In the genomic region with DNA sequence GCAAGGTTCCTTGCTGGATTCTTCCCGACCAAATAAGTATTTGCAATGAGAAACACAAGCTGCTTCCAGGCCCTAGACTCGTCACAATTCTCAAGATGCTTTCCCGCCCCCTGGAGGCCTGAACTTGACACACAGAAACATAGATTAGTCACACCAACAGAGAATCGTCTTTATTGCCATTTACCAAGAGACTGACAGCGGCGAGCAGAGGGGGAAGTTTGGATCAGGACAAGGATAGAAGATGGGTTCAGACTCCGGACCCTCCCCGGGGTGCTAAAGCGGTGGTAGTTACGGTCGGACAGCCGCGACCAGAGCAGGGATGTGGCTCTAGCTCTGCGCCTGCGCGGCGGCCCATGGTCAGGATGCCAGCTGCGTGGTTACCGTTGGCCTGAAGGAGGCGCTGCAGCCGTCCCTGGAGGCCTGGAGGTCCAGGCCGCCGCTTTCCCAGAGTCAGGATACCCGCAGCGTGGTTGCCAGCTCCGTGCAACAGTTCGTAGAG, we compare ENCODE assay signal across 8 mouse cellular contexts. TPM values are rescaled to one million over a fixed set of nuclear protein-coding genes. Genes with fewer than 3 reads are reported as not detected.
A peak's percentile ranks its signal among the peaks of the same experiment; 100 is the strongest.
DNase-seq lines count a peak whose midpoint lies in the region; ATAC-seq and TF ChIP-seq lines count a peak whose summit lies in the region.

No protein-coding gene starts in this region.

- DNase-seq in ES-CJ7 (ENCODE audit: low read depth, low spot score), result peak; percentile 89
- DNase-seq in cerebellum, adult 11 months, result peak; percentile 91
- peak; percentile 83 for DNase-seq in forebrain, embryonic 14.5 days (ENCODE audit: low spot score)
- peak; percentile 89 to 96 for DNase-seq in heart, postnatal 14 days
- DNase-seq in large intestine, adult 2 months (ENCODE audit: low read depth, low spot score), result peak; percentile 38
- DNase-seq in liver, postnatal 0 days, result peak; percentile 90

- intact Hi-C loops in heart, postnatal 14 days (cut with DNase I), result loop anchor here (1.0 to 5.0 kb wide), 2 partner anchors 47 to 189 kb away; partner anchors contain the start of gene Cnp

- H3K27ac ChIP-seq in forebrain, embryonic 14.5 days (ENCODE audit: low read depth, low read length), result 0 out of 2 replicates have a peak overlapping the region, but pooled peaks have one; percentile 27
- H3K27ac ChIP-seq in liver, postnatal 0 days (ENCODE audit: low read depth), result no peak overlapping the region
- H3K27ac ChIP-seq in neural tube, embryonic 14.5 days (ENCODE audit: low read depth, low read length), result peak overlapping the region; percentile 44
- no peak overlapping the region for H3K27ac ChIP-seq in testis, adult 2 months (ENCODE audit: control insufficient read depth, insufficient read depth, low read depth, low read length)

- no peaks in the 10 kb centered on the region for H3K36me3 ChIP-seq in forebrain, embryonic 14.5 days (ENCODE audit: control insufficient read depth, insufficient read depth, low read length)
- H3K36me3 ChIP-seq in liver, postnatal 0 days (replicated peaks; ENCODE audit: insufficient read depth, low read length), result no peaks in the 10 kb centered on the region
- H3K36me3 ChIP-seq in neural tube, embryonic 14.5 days (ENCODE audit: control insufficient read depth, insufficient read depth, low read length), result no peaks in the 10 kb centered on the region
- H3K36me3 ChIP-seq in testis, adult 2 months (ENCODE audit: control insufficient read depth, insufficient read depth, low read length), result no peaks in the 10 kb centered on the region

- peaks cover 10% of the 10 kb centered on the region; the same call in 1 of the 2 replicates for H3K27me3 ChIP-seq in forebrain, embryonic 14.5 days (replicated peaks; ENCODE audit: control insufficient read depth, insufficient read depth, low read length)
- peaks cover 40% of the 10 kb centered on the region for H3K27me3 ChIP-seq in liver, postnatal 0 days (ENCODE audit: insufficient read depth, low read length)
- H3K27me3 ChIP-seq in neural tube, embryonic 14.5 days (ENCODE audit: control insufficient read depth, insufficient read depth, low read length), result peaks cover 8% of the 10 kb centered on the region; the same call in 1 of the 2 replicates
- no peaks in the 10 kb centered on the region; the same call in 1 of the 2 replicates for H3K27me3 ChIP-seq in testis, adult 2 months (ENCODE audit: control insufficient read depth, insufficient read depth, low read length)

- peak; percentile 46; the same call in 1 of the 2 replicates for TF ChIP-seq POLR2A in testis, adult 2 months (IDR thresholded peaks at IDR 0.05; ENCODE audit: control insufficient read depth, low read depth, low read length)

- peak overlapping the region; percentile 68 for H3K4me2 ChIP-seq in forebrain, embryonic 14.5 days (ENCODE audit: low read length)
- peak overlapping the region; percentile 70 for H3K4me2 ChIP-seq in liver, postnatal 0 days (ENCODE audit: low read depth, low read length)
- peak overlapping the region; percentile 54 for H3K4me2 ChIP-seq in neural tube, embryonic 14.5 days (ENCODE audit: low read depth, low read length)

- TF ChIP-seq CTCF in liver, postnatal 0 days (IDR thresholded peaks at IDR 0.05; ENCODE audit: low read depth), result peak; percentile 73
- TF ChIP-seq CTCF in testis, adult 2 months (IDR thresholded peaks at IDR 0.05; ENCODE audit: control insufficient read depth, insufficient read depth, insufficient replicate concordance, low read depth, low read length), result peak; percentile 91

- H3K9me3 ChIP-seq in forebrain, embryonic 14.5 days (replicated peaks; ENCODE audit: control insufficient read depth, low read length), result no peaks in the 10 kb centered on the region
- H3K9me3 ChIP-seq in liver, postnatal 0 days (ENCODE audit: low read length), result no peaks in the 10 kb centered on the region
- H3K9me3 ChIP-seq in neural tube, embryonic 14.5 days (ENCODE audit: control insufficient read depth, low read length), result no peaks in the 10 kb centered on the region

- peaks cover 6% of the 10 kb centered on the region; the same call in 1 of the 2 replicates for H3K4me1 ChIP-seq in forebrain, embryonic 14.5 days (ENCODE audit: control insufficient read depth, insufficient read depth, low read length)
- peaks cover 15% of the 10 kb centered on the region for H3K4me1 ChIP-seq in liver, postnatal 0 days (ENCODE audit: insufficient read depth)
- no peaks in the 10 kb centered on the region for H3K4me1 ChIP-seq in neural tube, embryonic 14.5 days (ENCODE audit: control insufficient read depth, insufficient read depth, low read length)
- peaks cover 21% of the 10 kb centered on the region for H3K4me1 ChIP-seq in testis, adult 2 months (ENCODE audit: control insufficient read depth, insufficient read depth, low read length)

- peak overlapping the region; percentile 37 for H3K4me3 ChIP-seq in forebrain, embryonic 14.5 days (ENCODE audit: low read depth, low read length)
- H3K4me3 ChIP-seq in liver, postnatal 0 days (ENCODE audit: low read depth, low read length), result peak overlapping the region; percentile 42
- peak overlapping the region; percentile 37 for H3K4me3 ChIP-seq in neural tube, embryonic 14.5 days (ENCODE audit: low read depth, low read length)
- H3K4me3 ChIP-seq in testis, adult 2 months (ENCODE audit: control insufficient read depth, low read depth, low read length), result peak overlapping the region; percentile 70

- peak; percentile 51 for ATAC-seq in forebrain, embryonic 14.5 days
- peak; percentile 84 for ATAC-seq in liver, postnatal 0 days
- peak; percentile 68; the same call in 1 of the 2 replicates for ATAC-seq in neural tube, embryonic 14.5 days (ENCODE audit: low read depth)

- whole genome bisulfite sequencing in forebrain, embryonic 14.5 days, result under 1% methylated on average over 27 of the region's 27 CpGs
- WGBS in large intestine, adult 2 months, result 1% methylated on average over 27 of the region's 27 CpGs
- WGBS in liver, postnatal 0 days (ENCODE audit: insufficient replicate concordance), result under 1% methylated on average over 27 of the region's 27 CpGs
- under 1% methylated on average over 26 of the region's 27 CpGs for WGBS in neural tube, embryonic 14.5 days

- H3K9ac ChIP-seq in forebrain, embryonic 14.5 days (ENCODE audit: low read length), result peak overlapping the region; percentile 60
- 0 out of 2 replicates have a peak overlapping the region, but pooled peaks have one; percentile 44 for H3K9ac ChIP-seq in liver, postnatal 0 days (replicated peaks)
- peak overlapping the region; percentile 52 for H3K9ac ChIP-seq in neural tube, embryonic 14.5 days (replicated peaks; ENCODE audit: low read depth, low read length)

- no peak for TF ChIP-seq EP300 in liver, postnatal 0 days (IDR thresholded peaks at IDR 0.05; ENCODE audit: low read depth)

RNA-seq across cellular contexts. Expression of gene Hcrt, which starts 1.1 kb away (rescaled TPM):
- polyA plus RNA-seq in forebrain, embryonic 14.5 days (2014; fragmentation: Nextera tagmentation; extraction: Ambion mirVana), result 0.53 and 1.4 TPM in 2 replicates
- not detected for total RNA-seq in heart, postnatal 14 days (2021)
- polyA plus RNA-seq in large intestine, adult 2 months (2012; rRNA removed), result not detected in 2 replicates
- not detected in 2 replicates for polyA plus RNA-seq in liver, postnatal 0 days (2015; fragmentation: Nextera tagmentation; extraction: Ambion mirVana)
- polyA plus RNA-seq in neural tube, embryonic 14.5 days (2014; fragmentation: Nextera tagmentation; extraction: Ambion mirVana), result 0.51 TPM in 1 of 2 replicates, not detected in the other
- 0.36 TPM in 1 of 2 replicates, not detected in the other for polyA plus RNA-seq in testis, adult 2 months (2012; rRNA removed)

RNA-seq across cellular contexts. Expression of gene Kcnh4, which starts 1.9 kb away (rescaled TPM):
- 3.5 and 4.4 TPM in 2 replicates for polyA plus RNA-seq in forebrain, embryonic 14.5 days (2014; fragmentation: Nextera tagmentation; extraction: Ambion mirVana)
- not detected for total RNA-seq in heart, postnatal 14 days (2021)
- 0.06 and 0.08 TPM in 2 replicates for polyA plus RNA-seq in large intestine, adult 2 months (2012; rRNA removed)
- polyA plus RNA-seq in liver, postnatal 0 days (2015; fragmentation: Nextera tagmentation; extraction: Ambion mirVana), result not detected in 2 replicates
- polyA plus RNA-seq in neural tube, embryonic 14.5 days (2014; fragmentation: Nextera tagmentation; extraction: Ambion mirVana), result 6.4 and 10.1 TPM in 2 replicates
- polyA plus RNA-seq in testis, adult 2 months (2012; rRNA removed), result 0.40 and 0.51 TPM in 2 replicates

RNA-seq across cellular contexts. Expression of gene Ghdc, which starts 9.2 kb away (rescaled TPM):
- 0.94 and 1.7 TPM in 2 replicates for polyA plus RNA-seq in forebrain, embryonic 14.5 days (2014; fragmentation: Nextera tagmentation; extraction: Ambion mirVana)
- total RNA-seq in heart, postnatal 14 days (2021), result 10 to 100 TPM; 12.7 to 13.3 TPM
- polyA plus RNA-seq in large intestine, adult 2 months (2012; rRNA removed), result 8.5 and 9.8 TPM in 2 replicates
- 1.6 and 1.9 TPM in 2 replicates for polyA plus RNA-seq in liver, postnatal 0 days (2015; fragmentation: Nextera tagmentation; extraction: Ambion mirVana)
- polyA plus RNA-seq in neural tube, embryonic 14.5 days (2014; fragmentation: Nextera tagmentation; extraction: Ambion mirVana), result 3.3 and 4.5 TPM in 2 replicates
- 1.3 and 1.6 TPM in 2 replicates for polyA plus RNA-seq in testis, adult 2 months (2012; rRNA removed)

RNA-seq across cellular contexts. Expression of gene Rab5c, which starts 23.6 kb away (rescaled TPM):
- polyA plus RNA-seq in forebrain, embryonic 14.5 days (2014; fragmentation: Nextera tagmentation; extraction: Ambion mirVana), result 133 and 142 TPM in 2 replicates
- 10 to 100 TPM; 70.4 to 74.6 TPM for total RNA-seq in heart, postnatal 14 days (2021)
- 255 and 309 TPM in 2 replicates for polyA plus RNA-seq in large intestine, adult 2 months (2012; rRNA removed)
- polyA plus RNA-seq in liver, postnatal 0 days (2015; fragmentation: Nextera tagmentation; extraction: Ambion mirVana), result 16.6 and 17.0 TPM in 2 replicates
- 59.7 and 82.7 TPM in 2 replicates for polyA plus RNA-seq in neural tube, embryonic 14.5 days (2014; fragmentation: Nextera tagmentation; extraction: Ambion mirVana)
- polyA plus RNA-seq in testis, adult 2 months (2012; rRNA removed), result 90.2 and 90.7 TPM in 2 replicates

RNA-seq across cellular contexts. Expression of gene Hspb9, which starts 47.9 kb away (rescaled TPM):
- 0.53 TPM in 1 of 2 replicates, not detected in the other for polyA plus RNA-seq in forebrain, embryonic 14.5 days (2014; fragmentation: Nextera tagmentation; extraction: Ambion mirVana)
- total RNA-seq in heart, postnatal 14 days (2021), result not detected
- polyA plus RNA-seq in large intestine, adult 2 months (2012; rRNA removed), result not detected in 2 replicates
- 0.35 and 0.40 TPM in 2 replicates for polyA plus RNA-seq in liver, postnatal 0 days (2015; fragmentation: Nextera tagmentation; extraction: Ambion mirVana)
- not detected in 2 replicates for polyA plus RNA-seq in neural tube, embryonic 14.5 days (2014; fragmentation: Nextera tagmentation; extraction: Ambion mirVana)
- polyA plus RNA-seq in testis, adult 2 months (2012; rRNA removed), result 1,348 and 1,420 TPM in 2 replicates

Comparison
In these comparisons a context has a peak if more than half of its experiments do, and no peak if none do; other contexts are left out.
1. DNase-seq: peak in every context shown above with its lines; median percentile 92 in heart, postnatal 14 days; 91 in cerebellum, adult 11 months; 90 in liver, postnatal 0 days; 89 in ES-CJ7; 83 in forebrain, embryonic 14.5 days; 38 in large intestine, adult 2 months.
2. H3K27ac ChIP-seq: peak in forebrain, embryonic 14.5 days (single experiment) and neural tube, embryonic 14.5 days (single experiment); none in liver, postnatal 0 days (single experiment) and testis, adult 2 months (single experiment).
3. Peak in every context shown above with its lines, with median percentiles within 50 percentile points of each other: ATAC-seq, H3K4me2 ChIP-seq, H3K4me3 ChIP-seq and H3K9ac ChIP-seq.